Mouse (Mus musculus) forebrain, postnatal 0 days (tissue): ENCODE data around the gene Sult5a1. TPM values are rescaled to one million over a fixed set of nuclear protein-coding genes. Genes with fewer than 3 reads are reported as not detected.
A peak's percentile ranks its signal among the peaks of the same experiment; 100 is the strongest.

ENCODE experiments used
- ATAC-seq: fragments of 200-750 bp; cut with Nextera tagmentation; 2 replicates; pipeline ENCODE4 v1.8.0; 2017; ENCODE audit warnings: mild to moderate bottlenecking, moderate library complexity
- DNase-seq: peaks from one replicate; pipeline ENCODE4 v3.0.0-alpha.2; 2015
- H3K27ac ChIP-seq: fragments of 300-500 bp; sonication (generic); 2 replicates; pipeline ENCODE4 v1.5.1; 2014; ENCODE audit warnings: low read depth, mild to moderate bottlenecking, antibody characterized with exemption, low read length, moderate library complexity, mixed read lengths
- H3K27me3 ChIP-seq: fragments of 300-500 bp; sonication (generic); 2 replicates; pipeline ENCODE4 v1.6.1; 2014; ENCODE audit warnings: mild to moderate bottlenecking, low read length, mixed read lengths; ENCODE audit not compliant: insufficient read depth
- H3K36me3 ChIP-seq: fragments of 300-500 bp; sonication (generic); 2 replicates; pipeline ENCODE4 v1.6.1; 2014; ENCODE audit warnings: mild to moderate bottlenecking, moderate library complexity; ENCODE audit not compliant: insufficient read depth
- H3K4me1 ChIP-seq: fragments of 300-500 bp; sonication (generic); 2 replicates; pipeline ENCODE4 v1.6.1; 2014; ENCODE audit warnings: antibody characterized with exemption; ENCODE audit not compliant: insufficient read depth
- H3K4me2 ChIP-seq: fragments of 300-500 bp; sonication (generic); 2 replicates; pipeline ENCODE4 v1.6.1; 2014; ENCODE audit warnings: low read depth, mild to moderate bottlenecking, moderate library complexity
- H3K4me3 ChIP-seq: fragments of 300-500 bp; sonication (generic); 2 replicates; pipeline ENCODE4 v1.5.1; 2014; ENCODE audit warnings: low read depth, low read length, mixed read lengths
- H3K9ac ChIP-seq: fragments of 300-500 bp; sonication (generic); 2 replicates; pipeline ENCODE4 v1.6.1; 2014; ENCODE audit warnings: mild to moderate bottlenecking
- H3K9me3 ChIP-seq: fragments of 300-500 bp; sonication (generic); 2 replicates; pipeline ENCODE4 v1.6.1; 2016; ENCODE audit warnings: low read length
- CTCF ChIP-seq: sonication (generic); IDR thresholded peaks from 2 replicates; pipeline ENCODE4 v1.5.1; 2016; ENCODE audit warnings: antibody characterized with exemption, control low read depth, low read depth
- WGBS: fragments of 180-500 bp; shearing (Covaris S2); extraction: QIAGEN DNeasy Blood & Tissue Kit; methylation state at CpG from one replicate; pipeline ENCODE4 v1.1.7; 2014; 5-methylcytosine and 5-hydroxymethylcytosine counted together
- polyA plus RNA-seq: library from polyadenylated mRNA; unstranded; fragments of >200 nt; fragmentation: Nextera tagmentation; extraction: Ambion mirVana; gene quantifications from 2 replicates; pipeline ENCODE4 v1.2.1, GENCODE M21; 2015
- total RNA-seq: library from RNA; depleted of rRNA; stranded (reverse); fragments of >200 nt; gene quantifications from 2 replicates; pipeline ENCODE4 v1.2.3, GENCODE M21; 2014

Sult5a1 gene
- total and polyA plus RNA-seq, 2 experiments from 2014 or later = 0.71 to 0.96 TPM

DNA sequence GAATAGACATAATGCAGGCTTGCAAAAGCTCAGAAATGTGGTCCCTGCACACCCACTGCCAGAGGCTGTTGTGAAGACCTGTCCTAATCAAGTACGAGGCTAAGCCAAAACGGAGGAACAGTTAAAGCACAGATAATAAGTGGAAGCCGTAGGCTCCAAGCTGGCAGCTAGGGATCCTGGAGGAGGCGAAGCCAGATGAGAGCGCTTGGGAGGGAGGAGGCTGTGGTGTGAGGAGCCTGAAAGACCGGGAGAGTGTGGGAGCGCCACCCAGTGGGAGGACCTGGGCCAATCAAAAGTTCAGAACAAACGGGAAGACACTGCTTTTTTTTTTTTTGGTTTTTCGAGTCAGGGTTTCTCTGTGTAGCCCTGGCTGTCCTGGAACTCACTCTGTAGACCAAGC lies 32.6 kb upstream of the Sult5a1 start:
- ATAC-seq = peak; percentile 73
- TF ChIP-seq CTCF = peak; percentile 65
- Histone ChIP-seq H3K4me3 (no peak overlapping the region), H3K9me3 (no peaks in the 10 kb centered on the region), H3K4me2 (no peak overlapping the region), H3K27ac (no peak overlapping the region), H3K4me1 (no peaks in the 10 kb centered on the region), H3K9ac (no peak overlapping the region), H3K27me3 (no peaks in the 10 kb centered on the region), H3K36me3 (no peaks in the 10 kb centered on the region)
- peak; percentile 76 for DNase-seq
- 2% methylated on average over 8 of the region's 9 CpGs for WGBS

DNA sequence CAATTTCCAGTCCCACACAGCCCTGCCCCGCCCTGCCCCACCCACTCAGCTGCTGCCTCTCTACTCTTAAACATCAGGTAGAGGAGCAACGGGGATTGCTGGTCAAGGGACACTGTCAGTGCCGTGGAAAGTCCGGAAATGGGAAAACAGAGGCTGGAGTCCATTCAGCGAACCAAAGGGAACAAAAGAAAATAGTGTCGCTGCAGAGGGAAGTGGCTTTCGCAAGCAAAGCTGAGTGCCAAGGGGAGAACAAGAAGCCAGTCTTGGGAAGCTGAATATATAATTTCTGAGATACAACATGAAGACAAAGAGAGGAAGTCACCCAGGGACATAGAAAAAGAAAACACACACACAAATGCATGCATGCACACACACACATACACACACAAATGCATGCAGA lies 30.7 kb upstream of the Sult5a1 start:
- Histone ChIP-seq H3K27me3 (no peaks in the 10 kb centered on the region), H3K27ac (no peak overlapping the region), H3K9me3 (no peaks in the 10 kb centered on the region), H3K36me3 (no peaks in the 10 kb centered on the region), H3K4me1 (no peaks in the 10 kb centered on the region), H3K4me2 (no peak overlapping the region), H3K9ac (no peak overlapping the region), H3K4me3 (no peak overlapping the region)
- WGBS = 65% methylated on average over 7 of the region's 7 CpGs
- no peak for TF ChIP-seq CTCF
- ATAC-seq = no peak
- no peak for DNase-seq

DNA sequence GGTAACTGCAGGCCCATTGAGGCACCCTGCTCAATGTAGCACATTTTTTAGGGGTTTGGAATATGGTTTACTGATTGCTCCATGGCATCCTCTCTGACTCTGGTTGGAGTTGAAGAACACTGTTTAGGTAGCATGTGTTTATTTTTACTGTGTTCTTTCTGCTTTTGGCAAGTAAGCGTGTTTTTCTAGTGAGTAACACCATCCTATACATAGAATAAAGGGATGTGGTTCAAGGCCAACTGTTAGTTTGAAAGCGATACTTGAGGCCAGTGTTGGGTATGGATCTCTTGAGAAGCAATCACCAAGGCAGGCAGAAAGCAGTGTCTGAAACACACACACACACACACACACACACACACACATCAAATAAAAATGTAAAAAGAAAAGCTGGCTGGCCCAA lies 29.9 kb upstream of the Sult5a1 start:
- Histone ChIP-seq H3K27ac (no peak overlapping the region), H3K4me2 (no peak overlapping the region), H3K4me3 (no peak overlapping the region), H3K27me3 (no peaks in the 10 kb centered on the region), H3K9ac (no peak overlapping the region), H3K9me3 (no peaks in the 10 kb centered on the region), H3K36me3 (no peaks in the 10 kb centered on the region), H3K4me1 (no peaks in the 10 kb centered on the region)
- WGBS = 92% methylated on average over 2 of the region's 2 CpGs
- ATAC-seq = no peak
- no peak for DNase-seq
- TF ChIP-seq CTCF = no peak

GRCm38 (mm10) chr8:123185566-123186409 lies 27.7 kb upstream of the Sult5a1 start, which contains the start of gene Dpep1:
Gene Dpep1 (plus strand): TSS chr8:123186242.
- TF ChIP-seq CTCF = no peak
- no peaks in the 10 kb centered on the region for H3K36me3 ChIP-seq
- H3K4me3 ChIP-seq = no peak within 1 kb of the TSS
- no peaks in the 10 kb centered on the region for H3K9me3 ChIP-seq
- H3K4me1 ChIP-seq = no peaks in the 10 kb centered on the region
- WGBS = 60% methylated on average over 19 of the region's 19 CpGs
- no peak within 1 kb of the TSS for H3K4me2 ChIP-seq
- H3K9ac ChIP-seq = no peak within 1 kb of the TSS
- H3K27me3 ChIP-seq = no peaks in the 10 kb centered on the region
- ATAC-seq (no peak), DNase-seq (no peak)
- H3K27ac ChIP-seq = no peak within 1 kb of the TSS

- 0 out of 2 replicates have a peak, but pooled peaks cover 3% of the 10 kb centered on the region for H3K9me3 ChIP-seq
- H3K9ac ChIP-seq = no peak overlapping the region
- no peaks in the 10 kb centered on the region for H3K36me3 ChIP-seq
- H3K27ac ChIP-seq = no peak overlapping the region
- H3K4me3 ChIP-seq = no peak overlapping the region
- H3K4me1 ChIP-seq = no peaks in the 10 kb centered on the region
- DNase-seq = no peak
- no peak for ATAC-seq
- no peaks in the 10 kb centered on the region for H3K27me3 ChIP-seq
- no peak overlapping the region for H3K4me2 ChIP-seq
- TF ChIP-seq CTCF = no peak
- WGBS = 80% methylated on average over 3 of the region's 3 CpGs
Measured at GRCm38 (mm10) chr8:123181391-123181790, 23.3 kb upstream of the Sult5a1 start.

GRCm38 (mm10) chr8:123156070-123156773 lies 1.9 kb downstream of the Sult5a1 start:
- TF ChIP-seq CTCF = no peak
- no peak overlapping the region for H3K27ac ChIP-seq
- H3K27me3 ChIP-seq = no peaks in the 10 kb centered on the region
- H3K4me2 ChIP-seq = no peak overlapping the region
- WGBS = 85% methylated on average over 9 of the region's 9 CpGs
- no peak overlapping the region for H3K4me3 ChIP-seq
- ATAC-seq (no peak), DNase-seq (no peak)
- H3K9ac ChIP-seq = no peak overlapping the region
- no peaks in the 10 kb centered on the region for H3K9me3 ChIP-seq
- H3K36me3 ChIP-seq = no peaks in the 10 kb centered on the region
- H3K4me1 ChIP-seq = no peaks in the 10 kb centered on the region

DNA sequence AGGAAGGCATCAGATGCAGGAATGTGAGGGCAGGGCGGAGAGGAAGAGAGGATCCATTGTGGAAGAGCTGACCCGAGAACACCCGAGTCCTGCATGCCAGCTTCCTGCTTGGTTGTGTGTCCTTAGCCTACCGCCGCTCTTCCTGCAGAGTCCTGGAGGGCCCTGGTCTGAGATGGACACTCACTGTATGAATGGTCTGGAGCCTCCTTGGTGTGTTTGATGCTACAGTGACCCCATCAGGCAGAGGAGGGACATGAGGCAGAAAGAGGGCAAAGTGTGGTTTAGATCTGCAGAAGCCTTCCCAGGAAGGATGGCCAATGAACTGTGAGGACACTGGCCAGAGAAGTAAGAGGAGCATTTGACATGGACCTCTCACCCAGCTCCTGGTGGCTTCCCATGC lies 2.9 kb downstream of the Sult5a1 start:
- no peak overlapping the region for H3K9ac ChIP-seq
- DNase-seq (no peak), ATAC-seq (no peak)
- H3K4me1 ChIP-seq = no peaks in the 10 kb centered on the region
- H3K4me2 ChIP-seq = no peak overlapping the region
- H3K36me3 ChIP-seq = no peaks in the 10 kb centered on the region
- H3K9me3 ChIP-seq = no peaks in the 10 kb centered on the region
- H3K27me3 ChIP-seq = no peaks in the 10 kb centered on the region
- H3K4me3 ChIP-seq = no peak overlapping the region
- TF ChIP-seq CTCF = peak; percentile 53
- H3K27ac ChIP-seq = no peak overlapping the region
- WGBS = 78% methylated on average over 5 of the region's 5 CpGs
